Mouse (Mus musculus) spleen, postnatal 36 days (tissue): ENCODE results near the gene Cnr2.

Experiments used
- DNase-seq, 2 experiments: peaks; one replicate each; pipeline ENCODE4 v3.0.0; 2022; ENCODE audit warnings: low spot score in 2 of 2, mixed read lengths in 1 of 2

Gene Cnr2

DNA sequence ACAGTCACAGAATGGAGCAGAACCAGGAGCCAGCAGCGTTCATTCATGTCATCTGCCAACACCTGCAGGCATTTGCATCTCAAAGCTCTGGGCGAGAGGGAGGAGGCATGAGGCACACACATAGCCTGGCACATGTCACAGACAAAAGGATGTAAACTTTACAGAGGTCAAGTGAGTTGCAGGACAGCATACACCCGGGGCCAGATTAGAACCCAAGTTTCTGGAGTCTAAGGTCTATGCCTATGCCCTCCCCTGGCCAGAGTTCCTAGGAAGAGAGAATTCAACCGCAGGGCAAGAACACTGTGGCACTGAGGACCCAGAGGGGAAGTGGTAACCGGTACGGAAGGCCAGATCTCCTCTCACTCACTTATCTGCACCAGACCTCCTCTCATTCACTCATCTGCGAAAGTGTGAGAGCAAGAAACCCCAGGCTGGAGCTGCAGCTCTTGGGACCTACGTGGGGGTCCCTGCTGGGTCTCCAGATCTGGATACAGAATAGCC, at the start of gene Cnr2:
TSS of gene Cnr2 (plus strand) at position 324 of the 501 bp plus-strand sequence.
- peak; percentile 73 for DNase-seq

DNA sequence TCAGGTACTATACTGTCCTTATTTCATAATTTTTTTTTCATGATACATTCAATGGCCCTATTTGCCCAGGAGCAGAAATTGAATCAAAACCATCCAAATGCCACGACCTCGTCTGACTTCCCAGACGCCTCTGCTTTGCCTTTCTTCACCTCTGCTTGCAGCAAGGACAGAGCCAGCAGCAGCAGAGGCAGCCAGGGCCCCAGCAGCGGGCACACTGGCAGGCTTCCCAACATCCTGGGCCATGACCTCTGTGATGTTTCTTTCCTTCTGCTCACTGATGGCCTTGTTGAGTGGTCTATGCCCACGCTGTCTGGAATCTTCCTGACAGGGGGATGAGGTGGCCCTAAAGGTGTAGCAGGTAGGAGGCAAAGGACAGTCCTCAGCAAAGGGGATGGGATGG, 47.6 kb upstream of the Cnr2 start:
- no peak for DNase-seq

DNA sequence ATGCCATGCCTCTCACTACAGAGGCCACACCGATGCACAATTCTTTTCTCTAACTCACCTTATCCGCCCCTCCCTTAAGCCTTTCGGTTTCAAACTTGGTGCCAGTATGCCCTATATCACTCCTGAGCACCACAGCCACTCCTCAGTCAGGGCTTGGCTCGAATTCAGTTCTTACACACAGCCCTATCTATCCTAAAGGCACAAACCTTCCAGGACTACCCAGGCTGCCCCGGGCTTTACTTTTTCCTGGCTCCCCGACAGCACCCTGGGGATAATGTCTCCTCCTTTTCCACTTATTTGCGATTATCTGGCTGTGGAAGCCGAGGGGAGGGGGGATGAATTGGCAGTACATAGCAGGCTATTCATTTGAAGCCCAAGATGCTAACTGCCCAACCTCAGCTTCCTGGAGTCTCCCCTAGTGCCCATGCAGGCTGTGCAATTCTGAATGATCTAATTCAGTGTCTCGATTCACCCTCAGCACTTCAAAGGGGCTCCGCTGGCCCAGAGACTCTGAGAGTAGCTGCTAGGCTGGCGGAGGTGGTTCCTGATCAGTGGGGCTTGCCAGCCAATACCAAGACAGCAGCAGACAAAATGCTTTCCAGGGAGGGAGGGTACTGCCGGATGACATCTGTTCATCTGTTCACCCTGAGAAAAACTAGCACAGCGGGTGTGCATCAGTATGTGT, 44.6 kb upstream of the Cnr2 start:
- DNase-seq = peak; percentile 36 to 60

DNA sequence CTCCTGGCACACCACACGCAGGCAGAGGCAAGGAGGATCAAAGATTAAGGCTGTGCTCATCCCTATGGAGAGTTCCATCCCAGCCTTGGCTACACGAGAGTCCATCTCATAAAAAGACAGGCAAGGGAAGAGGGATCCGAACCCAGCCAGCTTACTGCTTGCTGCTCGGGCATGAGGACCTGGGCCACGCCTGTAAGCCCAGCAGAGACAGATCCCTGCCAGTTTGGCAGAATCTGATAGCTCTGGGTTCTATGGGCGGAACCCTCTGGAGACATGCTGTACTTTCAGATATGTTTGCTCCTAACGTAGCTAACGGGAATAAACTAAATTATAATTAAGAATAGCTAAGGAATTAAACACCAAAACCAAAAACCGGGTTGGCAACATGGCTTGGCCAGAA, 43.3 kb upstream of the Cnr2 start:
- peak; percentile 41 to 58 for DNase-seq

DNA sequence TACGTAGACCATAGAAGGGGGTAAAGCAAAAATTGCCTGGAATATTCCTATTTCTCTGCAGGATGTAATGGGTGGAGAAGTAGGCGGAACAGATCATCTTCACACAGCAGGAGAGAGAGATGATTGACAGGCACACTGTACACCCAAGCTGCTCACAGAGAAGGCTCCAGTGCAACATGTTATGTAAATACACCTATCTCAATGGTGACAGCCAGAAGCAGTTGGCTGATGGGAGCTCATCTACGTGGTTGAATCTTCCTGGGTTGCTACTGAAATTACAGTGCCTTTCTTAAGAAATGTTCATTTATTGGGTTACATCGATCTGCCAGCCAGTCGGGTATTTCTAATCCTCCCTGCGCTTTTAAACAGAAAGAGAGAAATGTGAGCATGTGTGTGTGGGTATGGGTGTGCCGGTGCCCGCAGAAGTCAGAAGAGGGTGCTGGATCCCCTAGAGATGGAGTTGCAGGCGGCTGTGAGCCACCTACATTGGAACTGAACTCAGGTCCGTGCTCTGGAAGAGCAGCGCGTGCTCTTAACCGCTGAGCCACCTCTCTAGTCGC, 41.1 kb upstream of the Cnr2 start:
- no peak for DNase-seq

DNA sequence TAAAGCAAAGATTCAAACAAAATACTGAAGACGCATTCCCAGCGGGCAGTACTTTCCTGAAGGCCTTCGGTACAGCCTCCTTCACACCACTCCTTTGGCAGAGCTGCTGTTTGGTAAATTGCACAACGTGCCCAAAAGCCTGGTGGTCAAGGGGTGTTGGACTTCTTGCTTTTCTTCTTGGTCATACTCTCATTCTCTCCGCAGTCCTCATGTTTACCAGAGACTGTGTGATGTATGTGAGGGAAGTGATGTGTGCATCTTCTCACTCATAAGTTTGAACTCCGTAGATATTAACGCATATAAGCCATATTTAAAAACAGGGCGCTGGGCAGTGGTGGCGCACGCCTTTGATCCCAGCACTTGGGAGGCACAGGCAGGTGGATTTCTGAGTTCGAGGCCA, 40.6 kb upstream of the Cnr2 start:
- DNase-seq = no peak

DNA sequence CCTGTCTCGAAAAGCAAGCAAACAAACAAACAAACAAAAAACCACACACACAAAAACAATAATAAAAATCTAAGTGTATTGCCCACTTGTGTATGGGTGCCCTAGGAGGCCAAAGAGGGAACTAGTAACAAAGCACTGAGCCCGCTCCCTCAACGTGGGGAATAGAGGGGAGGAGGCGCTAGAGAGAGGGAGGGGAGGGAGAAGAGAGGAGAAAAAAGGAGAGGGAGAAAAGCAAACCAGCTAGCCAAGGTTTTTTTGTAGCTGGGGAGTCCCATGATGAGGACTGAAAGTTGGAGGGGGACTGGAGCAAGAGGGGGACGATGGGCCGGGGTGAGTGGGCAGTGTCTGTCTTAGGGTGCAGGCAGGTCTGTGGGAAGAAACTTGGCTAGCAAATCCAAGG, 40.1 kb upstream of the Cnr2 start:
- peak in 1 of 2 experiments; percentile 38 for DNase-seq

DNA sequence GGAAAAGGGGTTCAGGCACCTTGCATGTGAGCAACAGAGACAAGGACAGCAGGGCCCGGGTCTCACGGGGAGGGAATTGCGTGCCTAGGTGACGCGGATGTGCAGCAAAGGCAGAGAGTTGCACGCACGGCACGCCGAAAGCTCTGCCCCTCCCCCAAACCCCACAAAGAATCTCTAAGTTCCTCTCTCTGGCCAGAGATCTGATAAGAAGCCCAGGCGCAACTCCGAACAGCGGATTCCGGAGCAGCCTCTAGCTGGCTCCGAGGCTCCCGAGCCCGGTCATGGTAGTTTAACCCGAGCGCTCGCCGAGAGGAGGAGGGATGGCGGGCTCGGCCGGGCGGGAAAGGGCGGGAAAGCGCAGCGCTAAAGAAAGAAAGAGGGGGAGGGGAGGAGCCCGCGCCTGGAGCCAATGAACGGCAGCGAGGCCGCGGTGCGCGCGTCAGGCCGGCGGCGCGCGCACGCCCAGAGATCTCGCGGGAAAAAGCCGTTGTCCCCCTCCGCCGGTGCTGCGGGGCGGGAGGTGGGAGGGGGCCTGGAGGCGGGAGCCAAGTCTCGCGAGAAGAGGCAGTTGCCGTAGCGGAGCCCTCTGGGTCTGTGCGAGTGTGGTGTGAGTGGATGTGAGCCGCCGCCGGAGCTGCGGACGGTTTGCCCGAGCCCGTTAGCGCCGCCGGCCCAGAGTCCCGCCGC, 39.5 kb upstream of the Cnr2 start, which contains the start of gene Srsf10:
TSS of gene Srsf10 (plus strand) at position 212 of the 687 bp plus-strand sequence.
- peak; percentile 95 to 96 for DNase-seq

DNA sequence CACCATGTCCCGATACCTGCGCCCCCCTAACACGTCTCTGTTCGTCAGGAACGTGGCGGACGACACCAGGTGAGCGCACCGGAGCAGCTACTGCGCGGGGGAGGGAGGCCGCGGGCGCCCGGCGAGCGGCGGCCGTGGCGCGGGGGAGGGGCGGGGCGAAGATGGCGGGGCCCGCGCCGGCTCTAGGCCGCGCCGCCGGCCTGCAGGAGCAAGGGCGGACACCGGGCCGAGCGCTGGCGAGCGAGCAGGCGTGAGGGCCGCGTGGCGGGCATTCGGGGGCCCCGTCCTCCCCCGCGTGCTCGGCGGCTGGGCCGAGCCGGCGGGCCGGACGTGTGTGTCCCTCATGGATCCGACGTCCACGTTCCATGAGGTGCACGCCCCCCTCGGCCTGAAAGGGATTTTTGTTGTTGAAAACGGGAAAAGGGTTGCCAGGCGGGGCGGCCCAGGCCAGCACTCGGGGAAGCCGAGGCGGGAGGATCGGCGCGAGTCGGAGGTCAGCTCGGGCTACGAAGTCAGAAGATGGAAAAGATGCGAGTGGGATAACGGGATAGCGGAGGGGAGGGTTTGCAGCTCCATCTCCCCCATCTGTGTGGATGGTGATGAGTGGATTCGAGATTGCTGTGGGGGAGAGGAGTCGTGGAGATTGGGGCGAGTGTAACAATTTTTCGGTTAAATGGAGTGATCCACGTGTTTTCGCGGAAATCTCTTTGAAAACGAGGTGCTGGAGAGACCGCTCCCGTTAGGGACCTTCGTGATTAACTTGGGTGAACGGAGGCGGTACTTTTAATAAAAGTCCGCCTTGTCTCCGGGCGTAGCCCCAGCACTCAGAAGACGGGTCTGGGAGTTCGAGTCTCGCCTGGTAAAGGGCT, 38.7 kb upstream of the Cnr2 start:
- peak; percentile 40 to 53 for DNase-seq

DNA sequence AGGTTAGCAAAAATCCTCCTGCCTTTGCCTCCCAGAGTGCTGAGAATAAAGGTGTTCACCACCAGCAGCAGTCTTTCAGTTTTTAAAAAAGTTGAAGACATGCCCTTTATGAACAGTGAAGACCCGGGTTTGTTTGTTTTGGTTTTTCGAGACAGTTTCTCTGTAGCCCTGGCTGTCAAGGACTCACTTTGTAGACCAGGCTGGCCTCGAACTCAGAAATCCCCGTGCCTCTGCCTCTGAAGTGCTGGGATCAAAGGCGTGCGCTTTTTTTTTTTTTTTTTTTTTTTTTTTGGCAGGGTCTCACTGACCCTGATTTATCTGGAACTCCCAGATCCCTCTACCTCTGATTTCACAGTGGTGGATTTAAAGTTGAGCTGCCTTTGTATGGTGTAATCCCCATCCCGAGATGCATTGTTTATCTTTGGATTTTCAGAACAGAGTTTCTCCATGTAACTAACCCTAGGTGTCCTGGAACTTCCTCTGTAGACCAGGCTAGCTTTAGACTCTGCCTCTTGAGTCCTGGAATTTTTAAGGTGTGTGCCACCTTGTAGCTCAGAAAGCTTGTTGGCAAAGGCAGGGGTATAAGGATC, 37.5 kb upstream of the Cnr2 start:
- no peak for DNase-seq

DNA sequence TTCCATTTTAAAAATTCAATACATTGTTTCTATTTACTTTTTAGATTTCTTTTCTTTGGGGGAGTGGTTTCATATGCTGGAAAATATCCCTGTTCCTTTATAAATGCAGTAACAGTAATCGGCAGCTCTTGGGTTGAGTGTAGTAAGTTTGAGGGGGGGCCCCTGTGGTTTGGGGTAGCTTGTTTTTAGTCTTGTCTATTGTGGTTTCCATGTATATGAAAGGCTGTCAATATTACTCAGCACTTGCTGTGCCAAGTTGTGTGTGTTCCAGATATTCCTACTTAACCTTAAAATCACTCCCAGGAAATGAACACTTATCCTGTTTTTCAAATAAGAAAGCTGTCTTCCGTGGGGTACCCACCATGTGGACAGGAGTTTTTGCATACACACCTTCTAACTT, 26.2 kb upstream of the Cnr2 start:
- no peak for DNase-seq

DNA sequence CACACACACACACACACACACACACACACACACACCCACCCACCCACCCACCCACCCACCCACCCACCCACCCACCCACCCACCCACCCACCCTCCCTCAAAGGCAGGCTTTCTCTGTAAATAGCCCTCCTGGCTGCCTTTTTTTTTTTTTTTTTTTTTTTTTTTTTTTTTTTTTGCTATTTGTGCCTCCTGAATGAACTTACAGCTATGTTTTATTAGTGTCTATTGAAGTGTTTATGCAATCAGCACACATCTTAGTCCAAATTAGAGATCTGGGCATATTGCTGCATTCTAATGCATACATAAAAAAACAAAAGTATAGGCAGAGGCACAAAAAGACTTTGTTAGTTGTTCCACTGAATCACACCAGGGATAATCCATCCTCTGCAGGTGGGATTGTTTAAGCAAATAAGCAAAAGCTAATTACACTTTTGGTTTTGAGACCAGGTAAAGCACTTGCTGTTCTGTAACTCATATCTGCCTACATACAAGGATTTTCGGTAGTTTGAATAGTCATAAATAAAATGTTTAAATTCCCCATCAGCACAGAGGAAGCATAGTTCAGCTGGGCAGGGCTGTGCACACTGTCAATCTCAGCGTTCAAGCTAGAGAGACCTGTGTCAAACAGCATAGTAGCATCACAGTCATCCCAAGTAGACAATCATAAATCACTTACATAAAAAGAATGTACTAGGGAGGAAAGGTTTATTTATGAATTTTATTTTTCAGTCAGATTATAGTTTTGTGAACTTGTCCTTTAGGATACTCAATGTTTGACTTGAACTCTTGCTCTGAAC, 24.8 kb upstream of the Cnr2 start:
- no peak for DNase-seq

DNA sequence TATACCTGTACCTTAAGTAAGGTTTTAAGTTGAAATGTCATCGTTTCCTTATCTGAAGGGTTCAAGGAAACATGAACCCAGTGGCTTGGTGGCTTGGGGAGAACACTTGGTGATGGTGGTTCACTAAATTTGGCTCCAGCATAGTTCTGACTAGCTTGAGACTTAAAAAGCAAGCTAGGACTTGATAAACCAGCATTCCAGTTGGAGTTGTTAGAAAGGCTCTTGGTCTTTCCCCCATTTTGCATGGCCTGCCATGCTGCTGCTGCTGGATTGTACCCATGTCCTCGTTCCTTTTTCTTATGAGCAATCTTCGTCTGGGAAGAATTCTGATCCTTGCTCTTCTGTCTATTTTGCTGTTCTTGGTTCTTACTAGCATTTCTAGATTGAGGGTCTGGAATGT, 23.2 kb upstream of the Cnr2 start:
- DNase-seq = no peak

DNA sequence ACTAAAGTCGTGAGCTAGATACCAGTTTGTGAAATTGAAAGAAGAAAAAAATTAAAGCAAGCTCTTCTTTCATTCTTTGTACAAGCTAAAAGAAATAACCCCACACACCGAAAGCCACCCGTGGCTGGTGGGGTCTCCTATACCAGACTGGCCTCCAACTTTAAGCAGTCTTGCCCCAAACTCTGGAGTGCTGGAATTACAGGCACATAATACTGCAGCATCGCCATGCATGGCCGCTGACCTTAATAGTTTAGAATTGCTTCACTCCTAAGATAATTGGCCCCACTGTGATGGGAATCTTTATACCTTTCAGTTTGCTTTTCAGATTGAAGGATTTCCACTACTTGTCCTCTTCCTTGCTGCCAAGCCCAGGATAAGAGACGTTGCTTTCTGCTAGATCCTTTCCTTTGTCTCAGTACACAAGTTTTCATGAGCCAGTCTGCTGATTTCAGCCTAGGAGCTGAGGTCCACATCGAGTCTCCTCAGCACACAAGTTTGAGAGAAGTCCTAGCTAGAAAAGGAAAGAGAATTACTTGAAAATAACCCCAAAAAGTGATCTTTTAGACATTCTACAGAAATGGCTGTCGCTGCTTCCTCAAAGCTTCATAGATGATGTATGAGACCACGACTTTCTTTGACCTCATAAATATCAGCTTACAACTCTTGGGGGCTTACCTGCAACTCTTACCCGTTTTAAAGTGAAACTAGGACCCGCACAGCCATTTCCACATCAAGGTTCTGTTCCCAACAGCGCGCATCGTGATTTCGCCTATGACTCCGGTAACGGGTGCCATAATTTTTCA, 22.4 kb upstream of the Cnr2 start:
- DNase-seq = no peak

DNA sequence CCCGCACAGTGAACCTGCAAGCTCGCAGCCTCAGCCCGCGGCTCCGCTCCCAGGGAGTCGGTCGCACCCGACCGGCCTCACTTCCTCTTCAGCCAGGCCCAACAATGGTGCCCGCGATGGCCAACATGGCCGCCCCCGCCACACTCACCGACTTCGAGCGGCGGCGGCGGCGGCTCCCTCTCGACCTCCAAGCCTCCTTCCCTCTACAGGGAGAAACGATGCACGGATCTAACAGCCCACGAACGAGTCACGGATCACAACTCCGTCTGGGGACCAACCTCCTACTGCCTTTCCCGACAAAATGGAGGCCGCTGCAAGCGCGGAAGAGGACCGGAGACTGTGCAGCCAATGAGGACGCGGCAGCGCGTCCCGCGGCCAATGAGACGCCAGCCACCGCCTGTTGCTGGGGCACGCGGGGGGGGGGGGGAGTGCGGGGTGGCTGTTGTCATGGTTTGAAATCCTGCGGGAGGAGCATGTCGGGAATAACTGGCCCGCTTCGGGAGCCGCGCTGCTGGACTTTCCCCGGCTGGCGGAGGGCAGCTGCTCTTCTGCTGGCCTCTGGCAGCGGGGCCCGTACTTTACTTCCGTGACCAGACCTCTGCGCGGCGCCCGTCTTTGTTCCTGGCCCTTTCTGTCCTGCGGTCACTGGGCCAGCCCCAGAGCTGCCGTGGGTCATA, 21.5 kb upstream of the Cnr2 start, which contains the start of gene Pnrc2:
TSS of gene Pnrc2 (minus strand) at position 325 of the 677 bp plus-strand sequence.
- peak; percentile 90 to 91 for DNase-seq

DNA sequence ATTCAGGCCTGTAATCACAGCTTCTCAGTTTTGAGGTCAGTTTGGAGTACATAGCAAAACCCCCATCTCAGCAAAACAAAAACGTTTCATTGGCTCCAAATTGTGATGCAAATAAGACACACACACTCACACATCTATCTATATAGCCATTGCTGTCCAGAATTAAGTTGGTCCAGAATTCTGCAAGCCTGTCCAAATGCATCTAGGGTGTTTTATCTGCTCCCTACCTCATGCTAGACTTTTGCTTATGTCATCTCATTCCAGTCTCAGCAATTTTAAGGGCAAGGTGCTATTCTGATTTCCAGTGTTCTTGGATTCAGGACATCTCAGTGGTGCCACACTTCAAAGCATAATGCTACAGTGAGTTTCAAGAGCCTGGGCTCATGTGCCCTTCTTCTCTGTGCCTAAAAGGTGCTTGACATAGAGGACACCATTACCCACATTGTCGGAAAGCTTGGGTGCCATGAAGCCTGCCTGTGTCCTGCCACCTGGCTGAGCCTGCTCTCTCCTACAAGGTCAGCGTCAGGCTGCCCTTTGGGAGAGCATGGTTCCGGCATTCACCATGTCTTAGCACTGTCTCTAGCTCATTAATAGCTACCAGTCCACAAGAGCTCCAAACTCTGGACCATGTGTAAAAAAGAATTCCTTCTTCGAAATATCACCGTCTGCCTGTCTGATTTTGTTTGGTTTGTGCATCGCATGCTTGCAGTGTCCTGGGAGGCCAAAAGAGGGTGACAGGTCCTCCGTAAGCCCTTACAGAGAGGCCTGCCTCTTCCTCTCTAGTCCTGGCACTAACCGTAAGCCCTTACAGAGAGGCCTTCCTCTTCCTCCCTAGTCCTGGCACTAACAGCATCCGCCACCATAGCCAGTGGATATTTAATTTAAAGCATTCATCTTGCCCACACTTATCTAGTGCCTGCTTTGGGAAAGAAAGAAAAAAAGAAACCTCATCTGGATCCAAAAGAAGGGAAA, 20.3 kb upstream of the Cnr2 start:
- peak; percentile 42 to 45 for DNase-seq

DNA sequence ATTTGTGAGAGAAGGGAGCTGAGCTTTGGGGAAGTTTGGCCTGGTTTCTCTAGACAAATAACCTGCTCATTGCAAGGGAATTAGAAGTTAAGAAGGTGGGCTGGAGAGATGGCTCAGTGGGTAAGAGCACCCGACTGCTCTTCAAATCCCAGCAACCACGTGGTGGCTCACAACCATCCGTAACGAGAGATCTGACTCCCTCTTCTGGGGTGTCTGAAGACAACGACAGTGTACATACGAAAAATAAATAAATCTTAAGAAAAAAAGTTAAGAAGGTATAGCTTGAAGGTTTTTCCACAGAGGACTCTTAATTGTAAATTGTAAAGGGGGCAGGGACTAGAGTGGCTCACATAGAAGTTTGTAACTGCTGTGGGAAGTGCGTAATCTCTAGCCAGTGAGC, 19.6 kb upstream of the Cnr2 start:
- peak; percentile 46 to 47 for DNase-seq
